Mouse (Mus musculus): ENCODE results near the gene Mecom.
"Not testable (repeated sequence)": the region's sequence is repeated elsewhere in the genome, so short reads cannot be mapped to it uniquely, and the experiment has no call there.

The Mecom gene

DNA sequence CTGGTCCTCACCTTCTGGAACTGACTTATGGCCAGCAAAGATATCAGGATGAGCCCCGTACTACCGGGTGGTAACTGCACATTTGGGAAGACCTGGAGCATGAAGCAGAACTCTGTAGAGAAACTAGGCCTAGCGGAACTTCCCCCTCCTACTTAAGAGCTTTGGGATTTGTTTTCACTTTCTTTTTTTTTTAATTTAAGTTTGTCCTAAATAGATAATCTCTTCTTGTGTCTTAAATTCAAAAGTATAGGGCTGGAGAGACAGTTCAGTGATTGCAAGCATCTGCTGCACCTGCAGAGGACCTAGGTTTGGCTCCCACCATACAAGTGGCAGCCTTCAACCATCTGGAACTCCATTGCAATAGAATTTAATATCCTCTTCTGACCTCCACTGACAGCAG, at the start of gene Mecom:
Gene Mecom (minus strand): TSS at position 101 of the 400 bp plus-strand sequence.
- DNase-seq (ENCODE audit: low spot score), result no peak

DNA sequence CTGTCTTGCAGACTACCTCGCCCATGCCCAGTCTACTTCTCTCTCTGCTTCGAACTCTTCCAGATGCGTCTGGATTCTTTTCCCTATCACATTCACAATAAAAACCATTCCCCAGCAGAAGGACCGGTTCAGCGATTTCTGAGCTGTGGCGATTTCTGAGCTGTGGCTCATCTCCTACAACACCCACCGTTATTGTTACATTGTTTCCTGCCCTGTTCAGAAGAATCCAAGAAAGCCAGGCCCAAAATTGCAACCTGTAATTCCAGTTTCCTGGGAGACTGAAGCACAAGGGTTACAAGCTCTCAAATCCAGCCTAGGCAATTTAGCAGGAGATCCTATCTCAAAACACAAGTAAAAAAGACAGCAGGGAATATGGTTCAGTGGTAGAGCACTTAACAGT, 49.5 kb upstream of the Mecom start:
- no peak for DNase-seq (ENCODE audit: low spot score)

DNA sequence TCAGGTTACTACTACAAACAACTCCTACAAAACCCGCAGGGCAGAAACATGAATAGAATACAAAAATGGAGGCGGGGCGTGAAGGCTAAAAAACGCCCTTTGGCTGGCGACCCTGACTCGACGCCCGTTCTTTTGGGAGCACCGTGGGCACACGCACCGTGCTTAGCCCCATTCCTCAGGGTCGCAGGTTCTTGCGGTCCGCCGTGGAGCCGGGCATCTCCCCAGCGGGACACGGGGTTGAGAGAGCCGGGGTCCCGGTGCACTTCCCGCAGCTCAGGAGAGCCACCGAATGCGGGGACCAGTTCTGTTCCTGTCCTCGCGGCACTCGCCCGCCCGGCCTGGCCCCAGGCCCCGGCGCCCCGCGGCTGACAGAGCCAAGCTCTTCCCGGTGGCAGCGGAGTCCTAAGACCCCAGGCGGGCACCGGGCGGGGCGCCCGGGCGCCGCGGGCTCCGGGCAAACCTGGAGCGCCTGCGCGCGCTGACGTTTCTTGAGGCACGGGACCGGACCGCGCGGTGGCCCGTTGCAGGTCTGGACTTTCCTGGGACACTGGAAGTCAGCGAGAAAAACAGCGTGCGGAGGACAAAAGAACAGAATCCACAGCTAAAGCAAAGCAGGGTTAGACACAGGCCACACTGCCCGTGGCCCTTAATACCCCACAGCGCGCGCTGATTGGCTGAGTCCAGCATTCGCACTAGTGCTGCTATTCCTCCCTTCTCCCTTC, 47.5 kb upstream of the Mecom start:
- peak; percentile 61 for DNase-seq (ENCODE audit: low spot score)

DNA sequence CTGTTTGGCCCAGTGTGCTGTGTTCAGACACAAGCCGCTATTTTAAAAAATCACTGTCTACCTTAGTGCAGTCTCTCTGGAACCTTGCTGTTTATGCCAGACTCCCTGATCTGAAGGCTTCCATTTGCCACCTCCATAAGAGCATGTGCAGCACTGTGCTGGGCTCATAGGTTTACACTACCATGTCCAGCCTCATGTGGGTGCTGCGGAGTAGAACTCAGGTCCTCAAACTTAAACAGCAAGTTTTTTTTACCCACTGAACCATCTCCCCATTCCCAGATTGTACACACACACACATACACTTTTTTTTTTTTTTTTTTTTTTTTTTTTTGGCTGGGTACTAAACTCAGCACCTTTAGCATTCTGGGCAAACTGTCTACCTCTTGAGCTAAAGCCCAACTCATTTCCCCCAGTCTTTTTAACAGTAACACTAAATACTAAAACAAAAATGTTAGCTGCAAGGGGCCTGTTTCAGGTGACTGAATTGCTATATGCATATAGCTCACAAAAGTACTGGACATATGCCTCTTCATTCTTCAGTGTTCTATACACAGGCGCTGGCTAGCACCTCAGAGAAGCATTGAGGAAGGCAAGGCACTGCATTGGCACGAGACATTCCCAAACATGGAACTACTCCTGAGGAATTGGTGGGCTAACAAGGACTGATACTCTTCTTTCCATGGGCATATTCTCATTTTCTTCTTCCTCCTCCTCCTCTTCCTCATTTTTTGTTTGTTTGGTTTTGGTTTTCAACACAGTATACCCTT, 46.1 kb upstream of the Mecom start:
- DNase-seq (ENCODE audit: low spot score), result no peak

DNA sequence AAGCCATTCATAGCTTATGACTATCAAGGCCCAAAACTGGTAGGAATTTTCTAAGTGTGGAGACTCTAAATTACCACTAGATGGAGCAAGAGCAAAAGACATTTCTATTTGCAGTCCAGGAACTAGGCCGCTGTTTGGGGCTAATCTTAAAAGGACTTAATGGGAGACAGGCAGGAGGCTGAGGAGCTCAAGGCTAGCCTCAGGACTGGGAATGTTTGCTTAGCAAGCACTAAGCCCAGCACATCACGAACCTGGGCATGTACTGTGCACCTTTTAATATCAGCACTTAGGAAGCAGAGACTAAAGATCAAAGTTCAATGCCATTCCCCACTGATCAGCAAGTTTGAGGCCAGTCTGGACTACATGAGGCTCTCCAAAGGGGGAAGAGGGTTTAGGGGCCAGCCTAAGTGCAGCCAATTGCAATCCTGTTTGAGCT, 44.6 kb upstream of the Mecom start:
- DNase-seq (ENCODE audit: low spot score), result no peak

DNA sequence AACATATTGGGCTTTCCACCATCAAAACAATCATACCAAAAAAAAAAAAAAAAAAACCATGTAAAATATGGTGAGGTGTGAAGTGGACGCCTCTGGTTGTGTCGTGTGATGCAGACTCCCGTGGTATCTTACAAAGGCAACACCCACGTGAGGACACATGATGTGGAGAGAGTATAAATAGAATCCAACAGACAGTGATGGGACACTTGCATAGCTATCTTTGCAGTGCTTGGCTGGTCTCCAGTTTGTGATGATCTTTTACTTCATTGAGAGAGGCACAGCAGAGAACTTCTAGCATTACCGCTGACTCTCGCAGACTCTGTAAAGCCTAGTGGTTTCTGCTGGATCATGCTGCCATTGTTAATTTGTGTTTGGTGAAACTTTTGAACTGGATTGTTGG, 41.1 kb upstream of the Mecom start:
- DNase-seq (ENCODE audit: low spot score), result no peak

DNA sequence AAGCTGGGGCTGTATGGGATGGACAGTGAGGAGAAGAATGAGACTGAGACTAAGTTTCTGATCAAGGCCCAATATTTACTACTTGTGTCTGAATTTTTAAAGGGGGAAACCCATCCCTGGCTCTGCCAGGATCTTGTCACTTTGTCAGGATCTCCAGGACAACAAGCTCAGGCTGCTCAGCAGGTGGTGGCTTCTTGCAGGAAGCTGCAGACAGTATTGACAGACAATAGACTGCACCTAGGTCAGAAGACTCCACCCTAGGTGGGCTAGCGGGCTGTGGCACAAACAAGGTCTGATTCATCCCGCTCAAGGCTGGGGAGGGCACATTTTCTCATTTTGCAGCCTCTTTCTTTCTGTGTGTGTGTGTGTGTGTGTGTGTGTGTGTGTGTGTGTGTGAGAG, 25.7 kb upstream of the Mecom start:
- DNase-seq (ENCODE audit: low spot score), result no peak

DNA sequence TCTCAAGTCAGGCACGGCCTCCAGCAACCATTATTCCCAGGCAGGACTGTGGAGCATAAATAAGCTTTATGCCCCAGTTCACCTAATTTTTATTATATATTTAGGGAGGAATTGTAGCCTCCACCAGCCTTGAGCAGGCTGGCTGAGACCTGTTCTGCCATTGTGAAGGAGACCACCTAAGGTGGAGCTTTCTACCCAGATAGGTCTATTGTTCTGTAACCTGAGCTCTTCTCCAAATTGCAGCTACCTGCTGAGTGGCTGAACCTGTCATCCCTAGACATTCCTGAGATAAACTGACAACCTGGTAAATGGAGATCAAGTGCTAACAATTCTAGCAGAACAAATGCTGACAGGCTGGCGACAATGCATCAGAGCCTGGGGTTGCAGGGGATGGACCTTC, 18.5 kb upstream of the Mecom start:
- not testable (repeated sequence) for DNase-seq (ENCODE audit: low spot score)

DNA sequence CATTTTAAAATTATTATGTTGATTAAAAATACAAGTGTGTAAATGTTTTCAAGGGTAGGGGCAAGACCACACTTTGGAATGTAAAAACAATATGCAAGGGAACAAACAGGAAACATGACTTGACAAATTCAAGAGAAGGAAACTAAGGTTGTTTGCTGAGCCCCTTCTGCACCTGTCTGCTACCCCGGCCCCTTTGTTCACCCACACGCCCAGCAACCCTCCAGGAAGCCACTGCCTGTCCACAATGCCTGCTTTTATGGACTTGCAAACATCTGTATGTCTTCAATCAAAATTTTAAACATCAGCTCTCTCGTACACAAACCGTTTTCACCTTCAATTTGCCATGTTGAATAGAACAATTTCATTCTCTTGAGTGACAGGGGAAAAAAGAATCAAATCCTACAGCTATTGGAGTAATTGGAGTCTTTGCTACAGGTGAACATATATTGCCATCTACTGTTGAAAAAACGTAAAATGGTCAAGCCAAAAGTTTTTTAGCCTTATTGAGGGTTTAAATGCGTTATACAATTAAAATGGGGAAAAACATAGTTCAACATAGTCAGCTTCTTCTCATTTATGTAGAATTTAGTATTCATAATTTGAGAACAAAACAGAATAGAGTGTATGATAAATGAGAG, 13.0 kb upstream of the Mecom start:
- no peak for DNase-seq (ENCODE audit: low spot score)

DNA sequence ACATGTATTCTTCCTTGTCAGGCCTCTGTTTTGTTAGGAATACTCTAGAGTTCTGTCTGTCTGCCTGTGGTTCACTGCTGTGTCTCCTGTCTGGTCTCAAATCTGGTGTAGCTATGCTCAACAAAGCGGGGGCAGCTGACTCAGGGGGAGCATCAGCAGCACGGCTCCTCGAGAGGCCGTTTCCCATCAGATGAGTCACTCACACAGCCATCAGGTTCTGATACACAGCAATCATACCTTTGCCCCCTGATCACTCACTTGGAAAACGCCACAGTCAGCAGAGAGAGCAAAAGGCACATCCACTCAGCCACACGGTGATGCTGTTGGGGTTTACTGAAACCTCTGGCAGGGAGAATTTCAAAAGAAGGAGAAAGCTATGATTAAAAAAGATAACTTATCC, 5.9 kb upstream of the Mecom start:
- DNase-seq (ENCODE audit: low spot score), result no peak

DNA sequence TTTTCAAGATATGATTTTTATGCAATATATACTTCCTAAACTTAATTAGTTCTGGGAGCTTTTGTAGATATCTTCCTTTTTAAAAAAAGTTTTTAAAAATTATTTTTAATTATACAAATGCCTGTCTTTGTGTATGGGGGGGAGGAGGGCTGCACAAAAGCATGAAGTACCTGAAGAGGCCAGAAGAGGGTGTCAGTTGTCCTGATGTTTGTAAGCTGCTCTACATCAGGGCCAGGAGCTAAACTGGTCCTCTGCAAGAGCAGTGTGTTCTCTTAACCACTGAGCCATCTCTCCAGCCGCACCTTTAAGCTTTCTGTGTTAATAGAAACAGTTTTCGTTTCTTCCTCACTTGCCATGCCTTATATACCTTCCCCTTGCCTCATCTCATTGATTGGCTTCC, 2.4 kb upstream of the Mecom start:
- DNase-seq (ENCODE audit: low spot score), result no peak

DNA sequence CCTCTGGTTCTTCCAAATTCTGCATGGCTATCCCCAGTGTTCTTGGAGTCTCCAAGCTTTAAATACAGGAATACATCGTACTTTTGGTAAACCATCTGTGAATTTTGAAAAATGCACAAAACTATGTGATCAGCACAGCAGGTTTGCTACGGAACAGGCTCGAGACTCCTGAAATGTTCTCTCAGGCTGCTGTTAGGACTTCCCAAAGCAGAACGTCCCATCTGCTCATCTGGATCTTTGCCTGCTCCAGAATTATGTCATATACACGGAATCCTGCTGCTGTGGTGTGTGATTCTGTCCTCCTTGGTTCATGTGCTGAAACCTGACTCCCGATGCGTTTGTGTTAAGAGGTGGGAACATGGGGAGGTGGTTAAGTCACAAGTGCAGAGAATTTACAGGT, 1.1 kb upstream of the Mecom start:
- no peak for DNase-seq (ENCODE audit: low spot score)

DNA sequence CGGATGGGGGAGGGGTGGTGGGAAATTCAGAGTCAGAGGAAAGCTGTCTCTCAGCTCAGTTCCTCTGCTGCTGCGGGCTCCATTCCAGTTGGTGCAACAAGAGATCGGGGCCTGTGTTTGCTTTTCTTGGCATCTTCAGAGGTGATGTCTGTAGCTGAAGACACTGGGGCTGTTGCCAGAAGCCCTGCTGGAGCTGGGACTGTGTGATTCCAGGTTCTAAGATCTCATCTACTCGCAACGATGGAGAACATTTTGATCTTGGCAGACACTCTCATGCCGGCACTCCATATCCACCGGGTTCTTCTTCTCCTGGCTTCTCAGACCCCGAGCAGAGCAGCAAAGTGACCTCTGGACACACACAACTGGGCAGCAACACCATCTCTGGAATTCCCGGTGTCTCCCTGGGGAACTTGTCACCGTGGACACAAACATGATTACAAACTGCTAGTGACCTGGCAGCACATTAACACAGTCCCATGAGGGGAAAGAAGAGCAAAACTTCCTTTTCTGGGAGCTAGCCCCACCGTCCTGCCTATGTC, 908 bp downstream of the Mecom start:
- DNase-seq (ENCODE audit: low spot score), result peak; percentile 66

DNA sequence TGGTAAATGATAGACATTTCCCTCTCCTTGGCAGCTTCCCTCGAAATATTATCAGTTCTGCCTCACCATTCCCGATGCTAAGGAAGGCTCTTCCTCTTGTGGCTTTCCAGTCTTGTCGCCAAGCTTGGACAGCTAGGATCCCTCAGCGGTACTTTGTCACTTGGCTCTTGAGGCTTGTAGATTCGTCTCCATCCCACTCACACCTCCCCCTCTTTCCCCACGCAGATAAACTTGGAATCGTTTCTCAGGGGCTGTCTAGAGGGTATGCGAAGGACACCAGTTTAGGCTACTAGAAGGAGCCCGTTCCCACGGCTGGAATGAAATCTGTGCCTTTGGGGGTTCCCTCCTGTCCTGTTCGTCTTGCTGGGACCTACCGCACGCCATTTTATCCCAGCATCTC, 1.4 kb downstream of the Mecom start:
- no peak for DNase-seq (ENCODE audit: low spot score)

DNA sequence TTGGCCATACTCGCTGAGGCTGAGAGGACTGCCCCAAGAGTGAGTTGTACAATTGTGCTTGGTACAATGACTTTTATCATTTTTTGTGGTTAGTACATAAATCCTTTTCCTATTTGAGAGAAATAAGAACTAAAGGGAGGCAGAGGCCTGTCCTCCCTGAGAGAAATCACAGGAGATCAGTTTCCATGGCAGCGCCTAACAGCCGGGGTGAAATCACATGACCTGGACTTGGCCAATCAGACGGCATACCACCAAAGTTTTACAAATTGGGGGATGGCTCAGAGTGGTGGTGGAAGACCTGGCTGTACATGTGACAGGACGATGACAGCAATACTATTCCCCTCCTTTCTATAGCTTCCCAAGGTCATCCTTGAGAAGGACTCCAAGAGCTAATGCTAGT, 2.6 kb downstream of the Mecom start:
- no peak for DNase-seq (ENCODE audit: low spot score)

DNA sequence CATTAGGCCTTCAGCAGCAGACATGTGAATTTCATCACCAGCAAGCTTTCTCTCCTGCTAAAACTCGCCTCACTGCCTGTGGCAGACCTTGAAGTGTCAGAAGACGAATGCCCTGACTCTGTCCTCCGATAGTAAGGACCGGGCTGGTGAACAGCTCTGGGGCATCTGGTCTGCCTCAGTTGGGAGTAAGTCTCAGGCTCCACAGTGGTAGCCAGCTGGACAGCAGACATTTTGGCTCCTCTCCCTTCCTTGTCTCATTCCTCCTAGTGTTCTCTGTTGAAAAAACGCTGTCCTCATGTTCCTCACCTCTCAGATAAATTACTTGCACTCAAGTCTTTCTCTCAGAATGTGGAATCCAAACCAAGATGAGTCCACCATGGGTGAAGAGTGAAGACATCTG, 3.5 kb downstream of the Mecom start:
- no peak for DNase-seq (ENCODE audit: low spot score)

DNA sequence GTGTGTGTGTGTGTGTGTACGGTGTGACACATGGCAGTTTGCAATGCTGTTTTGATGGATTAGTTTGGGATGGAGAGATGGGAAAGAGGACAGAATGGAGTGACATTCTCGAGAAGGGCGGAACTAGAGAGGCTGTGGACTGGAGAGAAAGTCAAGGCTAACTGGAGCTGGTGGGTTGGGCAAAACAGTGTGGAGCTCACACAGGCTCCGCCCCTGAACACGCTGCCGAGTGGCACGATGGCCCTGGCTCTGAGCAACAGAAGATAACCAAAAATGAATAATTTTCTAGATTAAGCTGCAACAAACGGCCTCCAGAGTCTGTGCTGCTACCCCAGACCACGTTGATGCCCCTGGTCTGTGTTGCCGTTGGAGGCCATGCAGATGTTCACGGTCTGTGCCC, 12.0 kb downstream of the Mecom start:
- DNase-seq (ENCODE audit: low spot score), result no peak

DNA sequence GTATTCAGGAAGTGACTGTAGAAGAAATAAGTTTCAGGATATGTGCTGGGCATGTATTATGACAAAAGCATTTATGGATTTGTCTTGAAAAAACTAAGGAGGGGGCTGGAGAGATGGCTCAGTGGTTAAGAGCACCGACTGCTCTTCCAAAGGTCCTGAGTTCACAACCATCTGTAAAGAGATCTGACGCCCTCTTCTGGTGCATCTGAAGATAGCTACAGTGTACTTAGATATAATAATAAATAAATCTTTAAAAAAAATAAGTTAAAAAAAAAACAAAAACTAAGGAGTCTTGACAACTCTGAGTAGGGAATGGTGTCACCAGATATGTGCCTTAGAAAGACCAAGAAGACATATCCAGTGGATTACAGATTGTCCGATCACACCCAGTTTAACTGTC, 27.1 kb downstream of the Mecom start:
- DNase-seq (ENCODE audit: low spot score), result not testable (repeated sequence)

DNA sequence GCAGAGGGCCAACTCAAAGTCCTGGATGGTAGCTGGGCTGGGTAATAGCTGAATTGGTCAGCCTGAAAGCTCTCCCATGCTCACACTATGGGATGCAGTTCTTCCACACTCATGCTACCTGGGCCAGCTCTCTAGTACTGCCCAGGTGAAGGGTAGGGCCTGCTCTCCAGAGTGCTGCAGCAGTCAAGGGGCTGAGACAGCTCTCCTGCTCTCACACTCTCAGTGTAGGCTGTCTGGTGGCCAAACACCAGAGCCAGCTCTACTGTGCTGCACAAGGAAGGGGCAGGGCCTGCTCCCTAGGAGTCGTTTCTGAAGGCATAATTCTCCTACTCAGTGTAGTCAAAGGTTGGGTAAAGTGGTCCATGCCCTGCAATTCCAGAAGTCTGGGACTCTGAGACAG, 28.4 kb downstream of the Mecom start:
- no peak for DNase-seq (ENCODE audit: low spot score)

DNA sequence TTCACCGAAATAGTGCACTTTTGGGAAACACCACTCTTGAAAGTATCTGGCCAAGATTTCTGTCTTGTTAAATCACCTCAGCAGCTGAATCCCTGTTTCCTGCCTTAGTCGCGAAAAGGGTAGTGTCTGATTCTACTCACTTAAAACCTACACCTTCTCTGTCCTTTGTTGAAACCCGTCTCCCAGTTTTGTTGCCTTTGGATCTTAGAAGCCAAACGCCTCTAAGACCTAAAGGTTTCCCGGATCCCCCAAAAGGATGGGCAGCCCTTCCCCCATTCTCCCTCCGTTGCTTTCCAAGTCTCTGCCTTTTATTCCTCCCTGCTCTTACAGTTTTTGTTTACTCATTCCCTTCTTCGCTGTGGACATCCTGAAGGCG, 32.0 kb downstream of the Mecom start:
- DNase-seq (ENCODE audit: low spot score), result no peak

DNA sequence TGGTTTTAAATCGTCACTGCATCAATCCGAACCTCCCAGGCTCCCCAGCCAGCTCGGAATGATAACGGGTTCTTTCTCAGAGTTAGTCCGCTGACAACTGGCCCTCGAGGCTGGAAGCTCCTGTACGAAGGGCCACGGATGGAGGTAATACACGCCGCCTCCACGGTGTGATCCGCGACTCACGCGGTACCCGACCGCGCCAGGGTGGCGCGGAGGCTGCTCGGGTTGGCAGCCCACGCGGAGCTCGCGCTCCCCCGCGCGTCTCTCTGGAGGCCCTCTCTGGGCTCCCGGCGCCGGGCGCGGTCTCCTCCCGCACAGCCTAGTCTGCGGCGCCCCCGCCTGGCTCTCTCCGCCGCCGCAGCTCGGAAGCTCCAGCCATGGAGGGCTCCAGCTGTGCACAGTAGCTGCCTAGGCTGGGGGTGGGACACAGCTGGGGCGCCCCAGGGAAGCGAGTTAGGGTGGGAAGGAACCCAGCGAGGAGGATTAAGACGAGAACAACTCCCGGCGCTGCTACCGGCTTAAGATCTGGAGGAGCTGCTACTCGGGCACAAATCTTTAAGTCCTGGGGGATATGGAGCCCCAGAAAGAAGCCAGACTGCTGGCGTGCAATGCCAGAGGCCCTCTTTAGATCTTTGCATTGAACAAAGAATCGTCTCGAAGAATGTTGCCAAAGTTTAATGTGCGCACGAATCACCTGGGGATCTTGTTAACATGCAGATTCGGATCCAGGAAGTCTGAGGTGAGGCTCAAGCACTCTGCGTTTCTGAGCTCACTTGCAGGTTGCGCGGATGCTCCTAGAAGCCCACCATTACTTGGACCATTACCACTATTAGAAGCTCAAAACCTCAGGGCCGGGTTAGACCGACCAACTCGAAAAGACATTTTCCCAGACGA, 32.7 kb downstream of the Mecom start:
- peak; percentile 73 for DNase-seq (ENCODE audit: low spot score)

All from testis, postnatal 10 days (tissue).